Mouse (Mus musculus): Measurements from ENCODE around the gene Wdr60. TPM values are rescaled to one million over a fixed set of nuclear protein-coding genes. Genes with fewer than 3 reads are reported as not detected.

Gene Wdr60
- total and polyA plus RNA-seq, 3 experiments: 13.5 to 68.6 (median 30.0) TPM

- Histone ChIP-seq H3K36me3 (replicated peaks) (no peaks in the 10 kb centered on the region), H3K4me3 (ENCODE audit: low read depth, low read length) (no peak overlapping the region), H3K4me1 (ENCODE audit: insufficient read depth, low read depth, low read length) (no peaks in the 10 kb centered on the region), H3K9me3 (replicated peaks) (no peaks in the 10 kb centered on the region), H3K27me3 (ENCODE audit: insufficient read depth, low read length) (no peaks in the 10 kb centered on the region; the same call in 1 of the 2 replicates)
- ATAC-seq (ENCODE audit: extremely low read depth, insufficient number of reproducible peaks, low FRiP score, poor library complexity, severe bottlenecking) (no peak), DNase-seq (ENCODE audit: low spot score) (no peak)
- TF ChIP-seq TAL1 (conservative IDR thresholded peaks at IDR 0.05; ENCODE audit: low read depth, low read length) (no peak), GATA2 (IDR thresholded peaks at IDR 0.05; ENCODE audit: borderline replicate concordance, low read depth, low read length) (no peak), POLR2AphosphoS5 (IDR thresholded peaks at IDR 0.05; ENCODE audit: insufficient replicate concordance, low read depth, low read length) (no peak), CTCF (IDR thresholded peaks at IDR 0.05; ENCODE audit: low read depth, low read length) (no peak), GATA1 (IDR thresholded peaks at IDR 0.05; ENCODE audit: borderline replicate concordance, low read length) (no peak)
These were observed 97.5 kb downstream of the Wdr60 start for GRCm38 (mm10) chr12:116165368-116165767.

- Histone ChIP-seq H3K4me1 (ENCODE audit: insufficient read depth, low read depth, low read length) (no peaks in the 10 kb centered on the region), H3K27me3 (ENCODE audit: insufficient read depth, low read length) (no peaks in the 10 kb centered on the region), H3K36me3 (replicated peaks) (no peaks in the 10 kb centered on the region), H3K4me3 (ENCODE audit: low read depth, low read length) (no peak overlapping the region), H3K9me3 (replicated peaks) (no peaks in the 10 kb centered on the region)
- ATAC-seq (ENCODE audit: extremely low read depth, insufficient number of reproducible peaks, low FRiP score, poor library complexity, severe bottlenecking): no peak
- TF ChIP-seq GATA2 (IDR thresholded peaks at IDR 0.05; ENCODE audit: borderline replicate concordance, low read depth, low read length) (no peak), CTCF (IDR thresholded peaks at IDR 0.05; ENCODE audit: low read depth, low read length) (no peak), POLR2AphosphoS5 (IDR thresholded peaks at IDR 0.05; ENCODE audit: insufficient replicate concordance, low read depth, low read length) (no peak), GATA1 (IDR thresholded peaks at IDR 0.05; ENCODE audit: borderline replicate concordance, low read length) (no peak), TAL1 (conservative IDR thresholded peaks at IDR 0.05; ENCODE audit: low read depth, low read length) (no peak)
- DNase-seq (ENCODE audit: low spot score): no peak
These were observed 103.1 kb downstream of the Wdr60 start for GRCm38 (mm10) chr12:116159695-116160094.

DNA sequence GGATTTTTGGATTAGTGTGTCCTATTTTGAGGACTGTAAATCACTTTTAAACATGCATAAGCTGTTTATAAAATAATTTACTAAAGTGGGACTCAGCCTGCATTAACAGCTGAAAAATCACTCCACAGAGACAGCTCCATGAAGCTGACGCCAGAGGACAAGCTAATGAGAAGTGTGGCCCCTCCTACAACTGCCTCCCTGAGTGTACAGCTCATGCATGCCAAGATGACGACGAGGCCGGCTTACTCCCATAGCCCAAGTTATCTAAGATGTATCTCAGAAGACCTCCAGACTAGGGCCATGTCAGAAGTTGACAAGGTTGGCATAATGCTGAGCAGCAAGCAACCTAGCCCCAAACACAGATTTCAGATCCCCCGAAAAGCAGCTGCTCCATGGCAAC is 103.6 kb downstream of the Wdr60 start:
- DNase-seq (ENCODE audit: low spot score) (no peak), ATAC-seq (ENCODE audit: extremely low read depth, insufficient number of reproducible peaks, low FRiP score, poor library complexity, severe bottlenecking) (no peak)
- TF ChIP-seq GATA1 (IDR thresholded peaks at IDR 0.05; ENCODE audit: borderline replicate concordance, low read length) (no peak), CTCF (IDR thresholded peaks at IDR 0.05; ENCODE audit: low read depth, low read length) (no peak), GATA2 (IDR thresholded peaks at IDR 0.05; ENCODE audit: borderline replicate concordance, low read depth, low read length) (no peak), POLR2AphosphoS5 (IDR thresholded peaks at IDR 0.05; ENCODE audit: insufficient replicate concordance, low read depth, low read length) (no peak)
- Histone ChIP-seq H3K4me1 (ENCODE audit: insufficient read depth, low read depth, low read length) (no peaks in the 10 kb centered on the region), H3K27me3 (ENCODE audit: insufficient read depth, low read length) (no peaks in the 10 kb centered on the region), H3K9me3 (replicated peaks) (no peaks in the 10 kb centered on the region), H3K36me3 (replicated peaks) (no peaks in the 10 kb centered on the region), H3K4me3 (ENCODE audit: low read depth, low read length) (no peak overlapping the region)

DNA sequence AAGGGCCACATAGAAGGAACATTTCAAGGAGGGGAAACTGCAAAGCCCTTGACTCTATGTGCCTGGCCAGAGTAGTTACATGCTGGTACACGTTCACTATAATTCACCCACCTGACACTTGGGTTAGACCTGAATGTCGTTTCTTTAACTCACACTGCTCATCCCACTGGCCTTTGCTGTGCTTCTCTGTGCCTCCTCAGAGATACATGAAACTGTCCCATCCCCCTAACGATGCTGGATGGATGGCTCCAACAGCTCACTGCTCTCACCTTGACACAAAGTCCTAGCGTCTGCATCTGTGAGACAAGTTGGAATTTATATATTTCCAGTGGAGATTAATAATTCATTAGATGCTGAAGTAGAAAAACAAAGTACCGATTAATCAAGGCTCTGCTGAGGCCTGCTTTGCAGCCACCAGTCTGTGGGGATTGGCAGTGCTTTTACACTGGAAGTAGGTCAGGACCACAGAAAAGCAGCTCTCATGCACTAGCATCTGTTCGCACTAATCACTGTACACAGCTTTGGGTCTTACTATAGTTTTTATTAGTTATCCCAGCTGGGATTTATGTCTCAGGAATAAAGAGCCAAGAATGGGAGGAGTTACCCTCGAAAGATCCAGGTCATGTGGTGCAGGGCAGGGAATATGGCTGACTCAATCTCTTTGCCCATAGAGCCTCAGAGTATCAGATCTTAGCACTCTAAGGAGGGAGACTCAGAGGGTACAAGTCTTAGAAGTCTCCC is 105.9 kb downstream of the Wdr60 start:
- ATAC-seq (ENCODE audit: extremely low read depth, insufficient number of reproducible peaks, low FRiP score, poor library complexity, severe bottlenecking) (no peak), DNase-seq (ENCODE audit: low spot score) (no peak)
- no peak overlapping the region for H3K4me3 ChIP-seq (ENCODE audit: low read depth, low read length)
- H3K9me3 ChIP-seq (replicated peaks): no peaks in the 10 kb centered on the region
- H3K27me3 ChIP-seq (ENCODE audit: insufficient read depth, low read length): no peaks in the 10 kb centered on the region
- no peak for TF ChIP-seq GATA1 (IDR thresholded peaks at IDR 0.05; ENCODE audit: borderline replicate concordance, low read length)
- no peak for TF ChIP-seq TAL1 (conservative IDR thresholded peaks at IDR 0.05; ENCODE audit: low read depth, low read length)
- TF ChIP-seq CTCF (IDR thresholded peaks at IDR 0.05; ENCODE audit: low read depth, low read length): no peak
- no peak for TF ChIP-seq GATA2 (IDR thresholded peaks at IDR 0.05; ENCODE audit: borderline replicate concordance, low read depth, low read length)
- TF ChIP-seq POLR2AphosphoS5 (IDR thresholded peaks at IDR 0.05; ENCODE audit: insufficient replicate concordance, low read depth, low read length): no peak
- no peaks in the 10 kb centered on the region for H3K36me3 ChIP-seq (replicated peaks)
- no peaks in the 10 kb centered on the region for H3K4me1 ChIP-seq (ENCODE audit: insufficient read depth, low read depth, low read length)

Other genes starting within 250 kb of the Wdr60 start
- 67.0 and 68.6 TPM in 2 replicates for gene Zfp386, start 215.3 kb downstream of the Wdr60 start, total RNA-seq (2014; fragmentation: Nextera tagmentation)
- gene Zfp386, start 215.3 kb downstream of the Wdr60 start, total RNA-seq (2017): 48.8 and 55.8 TPM in 2 replicates
- 0.83 and 2.1 TPM in 2 replicates for gene Zfp386, start 215.3 kb downstream of the Wdr60 start, polyA plus RNA-seq (2012)
- gene Vipr2, start 185.3 kb downstream of the Wdr60 start, total RNA-seq (2014; fragmentation: Nextera tagmentation): not detected in 2 replicates
- gene Vipr2, start 185.3 kb downstream of the Wdr60 start, total RNA-seq (2017): 0.16 and 0.17 TPM in 2 replicates
- gene Vipr2, start 185.3 kb downstream of the Wdr60 start, polyA plus RNA-seq (2012): not detected in 2 replicates
- gene Gm11027, start 12.4 kb upstream of the Wdr60 start, total RNA-seq (2014; fragmentation: Nextera tagmentation): not detected in 2 replicates
- gene Gm11027, start 12.4 kb upstream of the Wdr60 start, total RNA-seq (2017): not detected in 2 replicates
- gene Gm11027, start 12.4 kb upstream of the Wdr60 start, polyA plus RNA-seq (2012): not detected in 2 replicates
- 87.5 and 91.7 TPM in 2 replicates for gene Esyt2, start 18.2 kb upstream of the Wdr60 start, total RNA-seq (2014; fragmentation: Nextera tagmentation)
- gene Esyt2, start 18.2 kb upstream of the Wdr60 start, total RNA-seq (2017): 145 and 147 TPM in 2 replicates
- gene Esyt2, start 18.2 kb upstream of the Wdr60 start, polyA plus RNA-seq (2012): 22.4 and 23.4 TPM in 2 replicates
- gene Ncapg2, start 142.4 kb upstream of the Wdr60 start, total RNA-seq (2014; fragmentation: Nextera tagmentation): 138 and 179 TPM in 2 replicates
- gene Ncapg2, start 142.4 kb upstream of the Wdr60 start, total RNA-seq (2017): 229 and 321 TPM in 2 replicates
- gene Ncapg2, start 142.4 kb upstream of the Wdr60 start, polyA plus RNA-seq (2012): 28.9 and 36.1 TPM in 2 replicates
- gene Ptprn2, start 222.7 kb upstream of the Wdr60 start, total RNA-seq (2014; fragmentation: Nextera tagmentation): not detected in 2 replicates
- gene Ptprn2, start 222.7 kb upstream of the Wdr60 start, total RNA-seq (2017): 0.22 and 0.23 TPM in 2 replicates
- gene Ptprn2, start 222.7 kb upstream of the Wdr60 start, polyA plus RNA-seq (2012): not detected in 2 replicates